Mouse (Mus musculus): Measurements from ENCODE around the gene Gm21761. TPM values are rescaled to one million over a fixed set of nuclear protein-coding genes. Genes with fewer than 3 reads are reported as not detected.
"Not testable (repeated sequence)": the region's sequence is repeated elsewhere in the genome, so short reads cannot be mapped to it uniquely, and the experiment has no call there.

The Gm21761 gene
- polyA plus RNA-seq (2011; ENCODE audit: insufficient read depth, insufficient read length, low read depth, missing spikeins) = not detected in 2 replicates

DNA sequence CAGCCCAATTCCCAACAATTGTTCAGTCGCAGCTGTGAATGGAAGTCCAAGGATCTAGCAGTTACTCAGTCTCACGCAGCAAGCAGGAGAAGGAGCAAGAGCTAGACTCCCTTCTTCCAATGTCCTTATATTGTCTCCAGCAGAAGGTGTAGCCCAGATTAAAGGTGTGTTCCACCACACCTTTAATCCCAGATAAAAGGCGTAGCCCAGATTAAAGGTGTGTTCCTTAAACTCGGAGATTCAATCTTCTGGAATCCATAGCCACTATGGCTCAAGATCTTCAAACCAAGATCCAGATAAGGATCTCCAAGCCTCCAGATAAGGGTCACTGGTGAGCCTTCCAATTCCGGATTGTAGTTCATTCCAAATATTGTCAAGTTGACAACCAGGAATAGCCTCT, at the start of gene Gm21761:
Gene Gm21761 (minus strand): TSS at position 101 of the 400 bp plus-strand sequence.
- not testable (repeated sequence) for H3K27me3 ChIP-seq (ENCODE audit: control insufficient read depth, insufficient read depth, low read length, poor library complexity, severe bottlenecking); H3K36me3 ChIP-seq (ENCODE audit: control insufficient read depth, insufficient read depth, low read length, poor library complexity, severe bottlenecking); H3K27ac ChIP-seq (ENCODE audit: insufficient read depth, low read length); H3K4me3 ChIP-seq (ENCODE audit: low read depth, low read length); H3K4me1 ChIP-seq (ENCODE audit: control insufficient read depth, insufficient read depth, low read length); H3K9ac ChIP-seq (ENCODE audit: low read depth, poor library complexity, severe bottlenecking); H3K9me3 ChIP-seq (replicated peaks; ENCODE audit: control insufficient read depth, insufficient read depth, low read length, poor library complexity, severe bottlenecking)

- not testable (repeated sequence) for H3K27ac ChIP-seq (ENCODE audit: insufficient read depth, low read length); H3K9ac ChIP-seq (ENCODE audit: low read depth, poor library complexity, severe bottlenecking); H3K9me3 ChIP-seq (replicated peaks; ENCODE audit: control insufficient read depth, insufficient read depth, low read length, poor library complexity, severe bottlenecking); H3K4me3 ChIP-seq (ENCODE audit: low read depth, low read length); H3K4me1 ChIP-seq (ENCODE audit: control insufficient read depth, insufficient read depth, low read length); H3K27me3 ChIP-seq (ENCODE audit: control insufficient read depth, insufficient read depth, low read length, poor library complexity, severe bottlenecking); H3K36me3 ChIP-seq (ENCODE audit: control insufficient read depth, insufficient read depth, low read length, poor library complexity, severe bottlenecking)
Observed at GRCm38 (mm10) chr13:119969163-119969562, 40.1 kb upstream of the Gm21761 start.

GRCm38 (mm10) chr13:119968193-119968592, 39.1 kb upstream of the Gm21761 start:
- not testable (repeated sequence) for H3K4me3 ChIP-seq (ENCODE audit: low read depth, low read length)

GRCm38 (mm10) chr13:119965968-119966367, 36.9 kb upstream of the Gm21761 start:
- not testable (repeated sequence) for H3K9ac ChIP-seq (ENCODE audit: low read depth, poor library complexity, severe bottlenecking); H3K27me3 ChIP-seq (ENCODE audit: control insufficient read depth, insufficient read depth, low read length, poor library complexity, severe bottlenecking); H3K9me3 ChIP-seq (replicated peaks; ENCODE audit: control insufficient read depth, insufficient read depth, low read length, poor library complexity, severe bottlenecking); H3K27ac ChIP-seq (ENCODE audit: insufficient read depth, low read length); H3K4me1 ChIP-seq (ENCODE audit: control insufficient read depth, insufficient read depth, low read length); H3K4me3 ChIP-seq (ENCODE audit: low read depth, low read length); H3K36me3 ChIP-seq (ENCODE audit: control insufficient read depth, insufficient read depth, low read length, poor library complexity, severe bottlenecking)

More at GRCm38 (mm10) chr13:119968193-119968592, 39.1 kb upstream of the Gm21761 start:
- H3K27ac ChIP-seq (ENCODE audit: insufficient read depth, low read length); H3K9ac ChIP-seq (ENCODE audit: low read depth, poor library complexity, severe bottlenecking); H3K9me3 ChIP-seq (replicated peaks; ENCODE audit: control insufficient read depth, insufficient read depth, low read length, poor library complexity, severe bottlenecking); H3K4me1 ChIP-seq (ENCODE audit: control insufficient read depth, insufficient read depth, low read length); H3K36me3 ChIP-seq (ENCODE audit: control insufficient read depth, insufficient read depth, low read length, poor library complexity, severe bottlenecking); H3K27me3 ChIP-seq (ENCODE audit: control insufficient read depth, insufficient read depth, low read length, poor library complexity, severe bottlenecking): not testable (repeated sequence)

DNA sequence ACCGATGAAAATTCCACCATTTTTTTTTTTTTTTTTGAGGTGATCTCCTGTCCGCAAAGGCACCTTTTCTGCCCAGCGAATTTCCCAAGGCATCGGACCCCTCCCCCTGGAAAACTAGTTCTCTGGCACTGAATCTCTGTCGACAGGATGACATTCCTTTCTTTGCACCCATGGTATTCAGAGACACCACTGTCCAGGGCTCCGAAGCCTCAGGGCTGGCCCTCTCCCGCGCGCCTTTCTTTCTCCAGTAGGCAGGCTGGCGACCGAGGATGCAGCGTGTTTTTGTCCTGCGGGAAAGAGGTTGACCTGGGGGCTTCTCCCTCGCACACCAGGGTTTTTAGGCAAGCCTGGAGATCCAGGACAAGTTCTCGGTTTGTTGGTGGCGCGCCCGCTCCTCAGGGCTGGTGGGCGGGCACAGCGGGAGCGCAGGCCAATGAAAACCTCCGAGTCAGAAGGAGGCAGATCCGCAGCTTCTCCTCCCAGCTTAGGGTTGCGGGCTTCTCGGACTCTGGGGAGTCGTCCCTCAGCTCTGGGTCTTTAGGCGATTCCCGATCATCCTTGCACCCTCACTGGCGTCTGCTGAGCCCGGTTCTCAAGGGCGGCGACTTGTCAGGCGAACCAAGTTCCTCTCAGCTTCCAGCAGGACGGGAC, 36.4 kb upstream of the Gm21761 start:
- peak overlapping the region; percentile 23; the same call in 1 of the 2 replicates for H3K4me3 ChIP-seq (ENCODE audit: low read depth, low read length)

DNA sequence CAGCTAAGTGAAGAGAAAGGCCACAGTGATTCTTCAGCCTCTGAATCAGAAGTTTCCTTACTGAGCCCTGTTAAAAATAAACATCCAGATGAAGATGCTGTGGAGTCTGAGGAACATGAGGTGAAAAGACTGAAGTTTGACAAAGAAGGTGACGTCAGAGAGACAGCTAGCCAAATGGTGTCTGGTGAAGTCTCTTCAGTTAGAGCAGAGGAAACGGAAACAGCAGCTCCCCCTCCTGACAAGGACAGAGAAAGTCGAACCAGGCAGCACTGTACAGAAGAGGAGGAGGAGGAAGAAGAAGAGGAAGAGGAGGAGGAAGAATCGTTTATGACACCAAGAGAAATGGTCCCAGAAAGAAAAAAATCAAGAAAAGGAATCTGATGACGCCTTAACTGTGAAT, 33.8 kb upstream of the Gm21761 start:
- not testable (repeated sequence) for H3K4me1 ChIP-seq (ENCODE audit: control insufficient read depth, insufficient read depth, low read length); H3K27ac ChIP-seq (ENCODE audit: insufficient read depth, low read length); H3K27me3 ChIP-seq (ENCODE audit: control insufficient read depth, insufficient read depth, low read length, poor library complexity, severe bottlenecking); H3K9me3 ChIP-seq (replicated peaks; ENCODE audit: control insufficient read depth, insufficient read depth, low read length, poor library complexity, severe bottlenecking); H3K4me3 ChIP-seq (ENCODE audit: low read depth, low read length); H3K36me3 ChIP-seq (ENCODE audit: control insufficient read depth, insufficient read depth, low read length, poor library complexity, severe bottlenecking); H3K9ac ChIP-seq (ENCODE audit: low read depth, poor library complexity, severe bottlenecking)

More for the DNA sequence above, 36.4 kb upstream of the Gm21761 start:
- H3K9ac ChIP-seq (ENCODE audit: low read depth, poor library complexity, severe bottlenecking); H3K36me3 ChIP-seq (ENCODE audit: control insufficient read depth, insufficient read depth, low read length, poor library complexity, severe bottlenecking); H3K9me3 ChIP-seq (replicated peaks; ENCODE audit: control insufficient read depth, insufficient read depth, low read length, poor library complexity, severe bottlenecking); H3K4me1 ChIP-seq (ENCODE audit: control insufficient read depth, insufficient read depth, low read length); H3K27ac ChIP-seq (ENCODE audit: insufficient read depth, low read length); H3K27me3 ChIP-seq (ENCODE audit: control insufficient read depth, insufficient read depth, low read length, poor library complexity, severe bottlenecking): not testable (repeated sequence)

DNA sequence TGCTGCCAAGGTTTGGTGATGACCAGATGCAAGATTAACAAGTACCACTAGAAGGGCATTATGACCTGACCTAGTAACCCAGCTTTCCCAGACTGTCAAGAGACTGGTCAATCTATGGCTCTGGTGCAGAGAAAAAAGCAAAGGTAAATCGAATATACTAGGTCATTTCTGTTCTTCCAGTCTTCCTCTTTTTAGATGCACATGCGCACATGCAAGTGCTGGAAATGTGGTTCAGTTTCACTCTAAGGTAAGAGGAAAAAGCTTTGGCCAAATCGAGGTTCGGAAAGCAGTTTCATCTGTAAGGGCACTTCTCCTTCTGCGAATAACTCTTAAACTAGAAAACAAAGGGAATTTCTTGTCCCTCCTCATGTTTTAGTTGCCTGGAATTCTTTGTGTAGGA, 26.5 kb upstream of the Gm21761 start:
- H3K4me1 ChIP-seq (ENCODE audit: control insufficient read depth, insufficient read depth, low read length); H3K9ac ChIP-seq (ENCODE audit: low read depth, poor library complexity, severe bottlenecking); H3K27ac ChIP-seq (ENCODE audit: insufficient read depth, low read length); H3K36me3 ChIP-seq (ENCODE audit: control insufficient read depth, insufficient read depth, low read length, poor library complexity, severe bottlenecking); H3K27me3 ChIP-seq (ENCODE audit: control insufficient read depth, insufficient read depth, low read length, poor library complexity, severe bottlenecking); H3K9me3 ChIP-seq (replicated peaks; ENCODE audit: control insufficient read depth, insufficient read depth, low read length, poor library complexity, severe bottlenecking); H3K4me3 ChIP-seq (ENCODE audit: low read depth, low read length): not testable (repeated sequence)

- not testable (repeated sequence) for H3K9ac ChIP-seq (ENCODE audit: low read depth, poor library complexity, severe bottlenecking); H3K4me3 ChIP-seq (ENCODE audit: low read depth, low read length); H3K27ac ChIP-seq (ENCODE audit: insufficient read depth, low read length); H3K9me3 ChIP-seq (replicated peaks; ENCODE audit: control insufficient read depth, insufficient read depth, low read length, poor library complexity, severe bottlenecking); H3K27me3 ChIP-seq (ENCODE audit: control insufficient read depth, insufficient read depth, low read length, poor library complexity, severe bottlenecking); H3K4me1 ChIP-seq (ENCODE audit: control insufficient read depth, insufficient read depth, low read length); H3K36me3 ChIP-seq (ENCODE audit: control insufficient read depth, insufficient read depth, low read length, poor library complexity, severe bottlenecking)
Observed at GRCm38 (mm10) chr13:119955089-119955488, 26.0 kb upstream of the Gm21761 start.

DNA sequence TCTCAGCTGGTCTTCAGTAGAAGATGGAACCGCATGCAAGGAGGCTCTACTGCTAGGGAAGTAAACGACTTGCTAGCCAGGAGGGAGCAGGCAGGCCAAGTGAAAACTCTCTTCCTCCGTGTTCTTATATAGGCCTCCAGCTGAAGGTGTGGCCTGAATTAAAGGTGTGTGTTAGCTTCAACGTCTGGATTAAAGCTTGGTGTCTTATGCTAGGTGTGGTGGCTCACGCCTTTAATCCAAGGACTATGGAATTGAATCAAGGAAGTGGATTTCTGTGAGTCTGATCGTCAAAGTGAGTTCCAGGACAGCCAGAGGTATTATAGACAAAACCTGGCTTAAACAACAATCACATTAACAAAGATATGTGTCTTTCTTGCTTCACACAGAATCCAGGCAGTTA, 21.6 kb upstream of the Gm21761 start, which contains the start of gene B020031M17Rik:
Gene B020031M17Rik (minus strand): TSS at position 101 of the 400 bp plus-strand sequence.
- H3K36me3 ChIP-seq (ENCODE audit: control insufficient read depth, insufficient read depth, low read length, poor library complexity, severe bottlenecking); H3K9me3 ChIP-seq (replicated peaks; ENCODE audit: control insufficient read depth, insufficient read depth, low read length, poor library complexity, severe bottlenecking); H3K4me1 ChIP-seq (ENCODE audit: control insufficient read depth, insufficient read depth, low read length); H3K9ac ChIP-seq (ENCODE audit: low read depth, poor library complexity, severe bottlenecking); H3K27ac ChIP-seq (ENCODE audit: insufficient read depth, low read length); H3K4me3 ChIP-seq (ENCODE audit: low read depth, low read length); H3K27me3 ChIP-seq (ENCODE audit: control insufficient read depth, insufficient read depth, low read length, poor library complexity, severe bottlenecking): not testable (repeated sequence)
